Mouse (Mus musculus) spleen, adult 2 months (tissue): ENCODE measurements around the gene Mast1. TPM values are rescaled to one million over a fixed set of nuclear protein-coding genes. Genes with fewer than 3 reads are reported as not detected.
"Not testable (repeated sequence)": the region's sequence is repeated elsewhere in the genome, so short reads cannot be mapped to it uniquely, and the experiment has no call there.

Experiments used
- DNase-seq, 2 experiments: peaks; one replicate each; pipeline versions ENCODE4 v3.0.0 to v3.0.0-alpha.2; 2012 to 2021; ENCODE audit warnings: low spot score in 2 of 2, low read depth in 1 of 2
- H3K27ac ChIP-seq: fragments of 200-500 bp; 2 replicates; pipeline ENCODE4 v1.5.1; 2012; ENCODE audit warnings: low read length, inconsistent platforms; ENCODE audit not compliant: insufficient read depth
- H3K27me3 ChIP-seq: fragments of 200-500 bp; 2 replicates; pipeline ENCODE4 v1.6.1; 2012; ENCODE audit warnings: mild to moderate bottlenecking, moderate library complexity, low read length, inconsistent platforms; ENCODE audit not compliant: control insufficient read depth, insufficient read depth
- H3K36me3 ChIP-seq: fragments of 200-500 bp; 2 replicates; pipeline ENCODE4 v1.6.1; 2012; ENCODE audit warnings: mild to moderate bottlenecking, low read length, inconsistent platforms; ENCODE audit not compliant: control insufficient read depth, insufficient read depth
- H3K4me1 ChIP-seq: fragments of 200-500 bp; 2 replicates; pipeline ENCODE4 v1.6.1; 2011; ENCODE audit warnings: inconsistent platforms; ENCODE audit not compliant: control insufficient read depth, insufficient read depth, insufficient read length
- H3K4me3 ChIP-seq: fragments of 200-500 bp; 2 replicates; pipeline ENCODE4 v1.5.1; 2011; ENCODE audit warnings: mild to moderate bottlenecking, inconsistent platforms; ENCODE audit not compliant: insufficient read depth, insufficient read length; ENCODE audit errors: extremely low read depth
- CTCF ChIP-seq: fragments of 200-500 bp; IDR thresholded peaks from 2 replicates; pipeline ENCODE4 v1.5.1; 2011; ENCODE audit warnings: mild to moderate bottlenecking, inconsistent platforms; ENCODE audit not compliant: insufficient read depth, insufficient read length, insufficient replicate concordance; ENCODE audit errors: extremely low read depth
- POLR2A ChIP-seq: fragments of 200-500 bp; IDR thresholded peaks from 2 replicates; pipeline ENCODE4 v1.6.1; 2011; ENCODE audit warnings: low read depth, low read length, inconsistent platforms
- WGBS: fragments of 180-500 bp; shearing (Covaris S2); methylation state at CpG from one replicate; pipeline ENCODE4 v1.1.7; 2018; 5-methylcytosine and 5-hydroxymethylcytosine counted together
- polyA plus RNA-seq: library from polyadenylated mRNA; depleted of rRNA; stranded (reverse); fragments of >200 nt; gene quantifications from 2 replicates; pipeline ENCODE4 v1.2.3, GENCODE M21; 2012

Mast1 gene
- polyA plus RNA-seq, 1 experiment, result 0.70 TPM

DNA sequence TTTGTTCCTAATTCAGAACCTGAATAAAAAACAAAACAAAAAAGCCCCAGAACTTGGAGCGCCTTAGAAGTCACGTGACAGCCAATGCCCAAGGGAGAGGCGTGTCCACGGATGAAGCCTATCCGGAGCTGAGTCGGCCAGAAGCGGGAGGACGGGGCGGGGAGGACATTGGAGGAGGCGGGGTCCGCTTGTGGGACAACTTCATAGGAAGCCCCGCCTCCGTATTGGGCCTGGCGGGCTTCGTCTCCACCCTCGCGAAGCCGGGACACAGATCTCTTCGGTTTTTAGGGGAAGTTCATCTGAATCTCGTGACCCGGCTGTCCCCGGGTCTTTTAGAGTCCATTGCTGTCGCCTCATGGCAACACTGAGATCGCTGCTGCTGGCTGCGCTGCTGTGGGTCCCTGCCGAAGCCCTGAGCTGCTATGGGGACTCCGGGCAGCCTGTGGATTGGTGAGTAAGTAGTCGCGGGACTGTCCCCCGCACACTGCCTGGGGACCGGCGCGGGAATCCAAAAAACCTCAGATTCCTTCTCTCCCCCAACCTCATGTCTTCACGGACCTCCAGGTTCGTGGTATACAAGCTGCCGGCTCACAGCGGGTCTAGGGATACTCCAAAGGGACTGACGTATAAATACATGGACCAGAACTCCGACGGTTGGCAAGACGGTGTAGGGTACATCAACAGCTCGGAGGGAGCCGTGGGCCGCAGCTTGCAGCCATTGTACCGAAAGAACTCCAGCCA is 28.6 kb downstream of the Mast1 start, which contains the start of gene Dnase2a:
Dnase2a (plus strand) TSS at position 140 of the 741 bp plus-strand sequence.
- DNase-seq, result peak; percentile 95 to 99
- H3K27ac ChIP-seq, result peak within 1 kb of the TSS; percentile 81
- under 1% methylated on average over 45 of the region's 45 CpGs for WGBS
- H3K4me3 ChIP-seq, result peak within 1 kb of the TSS; percentile 65
- TF ChIP-seq CTCF (no peak), POLR2A (peak; percentile 52)
- H3K4me1 ChIP-seq, result peaks cover 13% of the 10 kb centered on the region
- H3K36me3 ChIP-seq, result peaks cover 3% of the 10 kb centered on the region; the same call in 1 of the 2 replicates
- no peaks in the 10 kb centered on the region for H3K27me3 ChIP-seq

DNA sequence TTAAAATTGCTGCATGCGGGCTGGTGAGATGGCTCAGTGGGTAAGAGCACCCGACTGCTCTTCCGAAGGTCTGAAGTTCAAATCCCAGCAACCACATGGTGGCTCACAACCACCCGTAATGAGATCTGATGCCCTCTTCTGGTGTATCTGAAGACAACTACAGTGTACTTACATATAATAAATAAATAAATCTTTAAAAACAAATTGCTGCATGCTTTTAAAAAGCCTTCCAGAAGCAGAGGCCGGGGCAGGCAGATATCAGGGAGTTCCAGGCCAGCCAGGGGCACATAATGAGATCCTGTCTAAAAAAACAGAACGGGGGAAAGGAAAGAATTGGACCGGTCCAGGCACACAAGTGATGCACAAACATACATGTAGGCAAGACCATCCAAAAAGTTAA is 29.2 kb downstream of the Mast1 start:
- not testable (repeated sequence) for H3K27me3 ChIP-seq, H3K36me3 ChIP-seq, DNase-seq
- 8% methylated on average over 7 of the region's 7 CpGs for WGBS
- 0 out of 2 replicates have a peak overlapping the region, but pooled peaks have one; percentile 14 for H3K27ac ChIP-seq
- peak overlapping the region; percentile 23; the same call in 1 of the 2 replicates for H3K4me3 ChIP-seq
- peaks cover 15% of the 10 kb centered on the region for H3K4me1 ChIP-seq

- H3K36me3 ChIP-seq, result peaks cover 3% of the 10 kb centered on the region; the same call in 1 of the 2 replicates
- peaks cover 11% of the 10 kb centered on the region for H3K4me1 ChIP-seq
- no peak for TF ChIP-seq CTCF
- no peak for TF ChIP-seq POLR2A
- H3K27ac ChIP-seq, result no peak overlapping the region
- DNase-seq, result no peak
- WGBS, result 53% methylated on average over 8 of the region's 8 CpGs
- H3K27me3 ChIP-seq, result no peaks in the 10 kb centered on the region
- H3K4me3 ChIP-seq, result no peak overlapping the region
Measured at GRCm38 (mm10) chr8:84907493-84907892, 29.7 kb downstream of the Mast1 start.

DNA sequence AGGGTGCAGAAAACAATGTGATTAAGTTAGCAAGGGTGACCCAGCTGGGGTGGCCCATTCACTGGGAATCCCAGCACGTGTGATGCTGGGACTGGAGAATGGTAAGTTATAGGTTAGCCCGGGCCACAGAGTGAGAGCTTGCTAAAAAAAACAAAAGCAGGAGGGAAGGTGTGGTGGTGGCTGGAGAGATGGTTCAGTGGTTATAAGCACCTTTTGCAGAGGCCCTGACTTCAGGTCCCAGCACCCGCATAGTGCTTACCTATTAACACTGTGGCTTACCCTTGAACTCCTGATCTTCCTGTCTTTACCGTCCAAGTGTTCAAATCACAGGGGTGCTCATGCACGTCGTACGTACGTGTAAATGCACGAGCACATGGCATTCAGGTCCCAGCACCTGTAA is 30.1 kb downstream of the Mast1 start:
- 94% methylated on average over 9 of the region's 9 CpGs for WGBS
- no peak overlapping the region for H3K27ac ChIP-seq
- DNase-seq, result no peak
- H3K4me1 ChIP-seq, result peaks cover 8% of the 10 kb centered on the region
- no peak overlapping the region for H3K4me3 ChIP-seq
- no peaks in the 10 kb centered on the region for H3K27me3 ChIP-seq
- H3K36me3 ChIP-seq, result peaks cover 3% of the 10 kb centered on the region; the same call in 1 of the 2 replicates
- TF ChIP-seq POLR2A (no peak), CTCF (no peak)

DNA sequence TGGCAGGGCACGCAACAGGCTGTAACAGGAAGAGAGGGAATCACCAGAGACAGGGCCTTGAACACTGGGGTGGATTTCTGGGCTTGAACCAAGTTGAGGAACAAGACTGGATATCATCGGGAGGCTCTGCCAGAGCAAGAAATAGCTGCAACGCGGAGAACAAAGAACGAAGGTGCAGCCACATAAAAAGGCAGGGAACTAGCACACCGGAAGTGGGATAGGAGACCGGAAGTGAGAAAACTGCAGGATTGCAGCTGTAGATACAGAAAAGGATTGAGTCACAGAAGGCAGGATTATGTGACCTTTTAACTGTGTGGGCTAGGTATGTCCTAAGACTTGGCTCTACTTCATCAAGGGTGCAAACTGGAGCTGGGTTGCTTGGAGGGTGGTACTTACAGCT is 32.8 kb downstream of the Mast1 start:
- H3K27ac ChIP-seq, result no peak overlapping the region

DNA sequence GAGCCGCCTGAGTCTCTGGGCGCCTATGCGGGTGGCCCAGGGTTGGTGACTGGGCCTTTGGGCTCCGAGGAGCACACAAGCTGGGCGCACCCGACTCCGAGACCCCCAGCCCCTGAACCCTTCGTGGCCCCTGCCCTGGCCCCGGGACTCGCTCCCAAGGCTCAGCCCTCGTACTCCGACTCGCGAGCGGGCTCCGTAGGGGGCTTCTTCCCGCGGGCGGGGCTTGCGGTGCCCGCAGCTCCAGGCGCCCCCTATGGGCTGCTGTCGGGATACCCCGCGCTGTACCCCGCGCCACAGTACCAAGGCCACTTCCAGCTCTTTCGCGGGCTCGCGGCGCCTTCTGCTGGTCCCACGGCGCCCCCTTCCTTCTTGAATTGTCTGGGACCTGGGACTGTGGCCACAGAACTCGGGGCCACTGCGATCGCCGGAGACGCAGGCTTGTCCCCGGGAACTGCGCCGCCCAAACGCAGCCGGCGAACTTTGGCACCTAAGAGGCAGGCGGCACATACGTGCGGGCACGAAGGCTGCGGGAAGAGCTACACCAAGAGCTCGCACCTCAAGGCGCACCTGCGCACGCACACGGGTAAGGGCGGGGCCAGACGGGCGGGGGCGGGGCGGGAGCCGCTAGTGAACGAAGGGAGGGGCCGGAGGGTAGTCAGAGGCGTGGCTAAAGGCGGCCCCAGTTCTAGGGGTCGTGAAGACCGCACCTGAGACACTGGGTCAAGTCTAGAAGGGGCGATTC is 34.1 kb downstream of the Mast1 start:
- H3K4me3 ChIP-seq, result peak overlapping the region; percentile 66
- H3K27ac ChIP-seq, result peak overlapping the region; percentile 83
- DNase-seq, result peak; percentile 71 to 89

More for the DNA sequence above, 32.8 kb downstream of the Mast1 start:
- WGBS, result 73% methylated on average over 7 of the region's 7 CpGs
- TF ChIP-seq CTCF (no peak), POLR2A (no peak)
- Histone ChIP-seq H3K4me1 (peaks cover 6% of the 10 kb centered on the region), H3K36me3 (no peaks in the 10 kb centered on the region), H3K4me3 (no peak overlapping the region), H3K27me3 (no peaks in the 10 kb centered on the region)
- no peak for DNase-seq

More for the DNA sequence above, 34.1 kb downstream of the Mast1 start:
- Histone ChIP-seq H3K4me1 (peaks cover 2% of the 10 kb centered on the region; the same call in 1 of the 2 replicates), H3K27me3 (no peaks in the 10 kb centered on the region), H3K36me3 (no peaks in the 10 kb centered on the region)
- under 1% methylated on average over 68 of the region's 68 CpGs for WGBS
- peak; percentile 83 for TF ChIP-seq CTCF
- TF ChIP-seq POLR2A, result peak; percentile 24; the same call in 1 of the 2 replicates
